Mouse (Mus musculus): ENCODE results near the gene Lamc2.

The Lamc2 gene

DNA sequence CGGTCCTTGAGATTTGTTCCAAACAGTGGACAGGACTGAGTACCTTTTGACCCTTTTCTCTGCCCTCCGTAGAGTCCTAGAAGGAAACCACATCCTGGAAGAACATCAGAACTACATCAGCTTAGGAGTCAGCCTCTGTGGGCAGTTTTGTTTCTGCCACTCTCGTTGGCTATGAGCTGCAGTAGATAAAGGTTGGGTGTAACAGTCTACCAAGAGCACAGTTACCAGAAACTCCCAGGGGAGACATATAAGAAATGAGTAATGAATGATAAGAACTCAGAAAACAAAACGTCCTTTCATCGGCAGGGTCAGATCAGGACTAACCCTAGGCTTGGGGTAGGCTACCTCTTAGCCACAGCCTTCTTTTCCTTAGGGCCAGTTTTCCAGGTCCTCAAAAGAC is 64.9 kb downstream of the Lamc2 start:
- ChIA-PET CTCF (interaction anchor here in 2 of 4 experiments (0.6 to 1.4 kb wide), 4 partner anchors 10 to 265 kb away, joined by 3 to 9 read pairs (median 4); no protein-coding TSS in a partner anchor), POLR2A (interaction anchor here (0.5 to 1.3 kb wide), 9 partner anchors 8 to 294 kb away, joined by 3 to 6 read pairs (median 3); no protein-coding TSS in a partner anchor)

DNA sequence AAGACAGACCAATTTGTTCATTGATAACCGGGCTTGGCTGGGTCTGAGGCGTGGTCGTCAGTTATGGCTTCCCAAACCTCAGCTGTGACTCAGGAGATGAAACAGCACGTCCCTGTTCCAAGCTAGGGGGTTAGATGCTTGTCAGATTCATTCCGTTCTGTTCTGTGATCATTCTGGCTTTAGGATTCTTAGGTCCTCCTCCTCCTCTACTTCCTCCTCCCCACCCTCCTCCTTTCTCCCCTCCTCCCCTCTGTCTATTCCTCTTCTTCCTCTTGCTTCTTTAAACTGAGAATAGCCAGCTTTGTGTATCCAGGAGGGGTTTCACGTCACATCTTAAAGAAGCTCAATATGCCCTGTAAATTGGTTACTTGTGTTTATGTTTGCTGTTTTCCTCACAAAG is 65.7 kb downstream of the Lamc2 start:
- ChIA-PET POLR2A (interaction anchor here (0.6 to 1.3 kb wide), 11 partner anchors 9 to 1068 kb away, joined by 3 to 6 read pairs (median 3); no protein-coding TSS in a partner anchor), CTCF (interaction anchor here in 2 of 4 experiments (0.6 to 1.4 kb wide), 2 partner anchors 19 to 213 kb away, joined by 3 to 5 read pairs; no protein-coding TSS in a partner anchor)

DNA sequence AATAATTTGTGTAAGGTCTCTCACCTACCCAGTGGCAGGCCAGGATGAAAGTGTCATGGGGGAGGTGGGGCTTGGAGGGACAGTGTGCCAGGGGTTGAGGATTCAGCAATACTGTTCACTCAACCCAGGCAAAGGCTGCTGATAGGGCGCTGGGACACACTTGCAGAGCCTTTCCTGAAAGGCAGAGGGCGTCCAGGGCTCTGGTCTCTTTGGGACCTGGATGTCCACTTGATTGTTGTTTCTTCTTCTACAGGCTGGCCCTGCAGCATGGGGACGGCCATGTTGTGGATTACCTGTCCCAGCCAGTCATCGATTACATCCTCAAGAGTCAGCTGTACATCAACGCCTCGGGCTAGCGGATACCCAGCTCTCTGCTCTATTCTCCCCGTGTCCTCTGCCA is 70.9 kb downstream of the Lamc2 start:
- ChIA-PET POLR2A (interaction anchor here in 2 of 4 experiments (0.7 to 1.6 kb wide), 3 partner anchors 8 to 17 kb away, joined by 5 to 12 read pairs (median 7); no protein-coding TSS in a partner anchor), CTCF (interaction anchor here in 1 of 4 experiments (0.5 kb wide), 1 partner anchor 22 kb away, joined by 3 read pairs; no protein-coding TSS in a partner anchor)

DNA sequence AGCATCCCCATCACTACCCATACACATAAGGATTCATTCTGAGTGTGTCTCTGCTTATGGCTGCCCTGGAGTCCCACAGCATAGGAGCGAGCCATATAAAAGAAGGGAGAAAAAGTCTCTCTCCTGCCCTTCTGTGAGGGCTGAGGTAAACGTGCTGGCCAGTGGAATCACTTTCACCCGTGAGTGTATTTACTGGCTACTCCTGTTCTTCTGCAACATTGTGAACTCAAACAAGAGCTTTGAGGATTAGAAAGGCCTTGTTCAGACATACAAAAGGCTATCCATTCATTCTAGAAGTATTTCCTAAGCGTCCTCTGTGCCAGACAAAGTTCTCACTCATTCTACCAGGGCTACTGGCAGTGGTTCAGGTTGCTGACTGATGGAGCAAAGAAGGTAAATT is 74.7 kb downstream of the Lamc2 start:
- ChIA-PET POLR2A (interaction anchor here in 1 of 4 experiments (0.6 to 4.3 kb wide), 3 partner anchors 10 to 221 kb away, joined by 4 to 25 read pairs (median 5); partner anchors contain the start of gene Lamc1), CTCF (no interaction called here)

DNA sequence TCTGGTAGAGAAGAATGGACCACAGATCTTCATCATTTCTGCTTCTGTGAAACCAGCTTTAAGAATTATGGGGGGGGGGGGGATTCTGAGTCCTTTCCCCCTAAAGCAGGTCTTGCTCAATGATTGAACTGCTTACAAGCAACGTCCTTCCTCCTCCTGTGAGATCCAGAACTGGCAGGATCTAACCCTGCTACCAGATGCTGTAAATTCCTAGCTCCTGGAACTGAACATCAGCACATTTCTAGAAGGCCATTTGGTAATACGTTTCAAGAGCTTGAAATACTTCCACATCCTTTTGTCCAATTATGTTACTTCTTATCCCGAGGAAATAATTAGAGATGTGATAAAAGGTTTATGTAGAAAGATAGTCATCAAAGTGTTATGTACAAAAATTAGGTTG is 76.4 kb downstream of the Lamc2 start:
- POLR2A ChIA-PET = interaction anchor here (0.5 to 4.6 kb wide), 47 partner anchors 8 to 1445 kb away, joined by 3 to 49 read pairs (median 4); no protein-coding TSS in a partner anchor
- CTCF ChIA-PET = interaction anchor here (0.6 to 1.9 kb wide), 15 partner anchors 8 to 797 kb away, joined by 3 to 8 read pairs (median 3); no protein-coding TSS in a partner anchor

DNA sequence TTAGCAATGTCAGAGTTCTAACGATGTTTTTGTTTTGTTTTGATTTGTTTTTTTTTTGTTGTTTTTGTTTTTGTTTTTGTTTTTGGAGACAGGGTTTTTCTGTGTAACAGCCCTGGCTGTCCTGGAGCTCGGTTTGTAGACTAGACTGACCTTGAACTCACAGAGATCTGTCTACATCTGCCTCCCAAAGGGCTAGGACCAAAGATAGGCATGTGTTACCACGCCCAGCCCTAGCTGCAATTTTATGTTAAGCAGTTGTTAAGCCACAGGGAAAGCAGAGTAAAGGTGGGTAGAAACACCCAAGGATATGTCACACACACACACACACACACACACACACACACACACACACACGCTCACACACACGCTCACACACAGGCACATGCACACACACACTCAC is 76.9 kb downstream of the Lamc2 start:
- POLR2A ChIA-PET = interaction anchor here (0.5 to 4.6 kb wide), 57 partner anchors 8 to 1444 kb away, joined by 3 to 49 read pairs (median 4); partner anchors contain the start of gene Lamc1 (in 1 of the 4)
- CTCF ChIA-PET = interaction anchor here (0.5 to 1.9 kb wide), 21 partner anchors 8 to 796 kb away, joined by 3 to 11 read pairs (median 3); no protein-coding TSS in a partner anchor

DNA sequence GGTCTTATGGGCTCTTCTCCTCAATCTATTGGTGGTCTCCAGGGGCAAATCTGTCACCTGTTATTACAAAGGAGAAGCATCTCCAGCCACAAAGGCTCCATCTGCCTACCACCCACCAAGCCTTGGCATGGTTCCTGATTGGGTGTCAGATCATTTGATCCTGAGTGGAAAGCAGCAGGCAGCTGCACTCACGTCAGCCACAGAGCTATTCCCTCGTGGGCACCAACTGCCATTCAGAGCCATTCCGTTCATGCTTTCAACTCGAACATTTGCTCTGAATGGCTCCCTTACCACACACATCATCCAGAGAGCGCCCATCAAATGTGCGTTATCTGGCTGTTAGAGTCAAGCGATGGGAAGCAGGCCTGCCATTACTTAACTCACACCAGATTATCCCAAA is 78.4 kb downstream of the Lamc2 start:
- CTCF ChIA-PET = no interaction called here
- POLR2A ChIA-PET = interaction anchor here in 2 of 4 experiments (0.6 to 4.6 kb wide), 4 partner anchors 9 to 132 kb away, joined by 3 to 49 read pairs (median 4); no protein-coding TSS in a partner anchor

DNA sequence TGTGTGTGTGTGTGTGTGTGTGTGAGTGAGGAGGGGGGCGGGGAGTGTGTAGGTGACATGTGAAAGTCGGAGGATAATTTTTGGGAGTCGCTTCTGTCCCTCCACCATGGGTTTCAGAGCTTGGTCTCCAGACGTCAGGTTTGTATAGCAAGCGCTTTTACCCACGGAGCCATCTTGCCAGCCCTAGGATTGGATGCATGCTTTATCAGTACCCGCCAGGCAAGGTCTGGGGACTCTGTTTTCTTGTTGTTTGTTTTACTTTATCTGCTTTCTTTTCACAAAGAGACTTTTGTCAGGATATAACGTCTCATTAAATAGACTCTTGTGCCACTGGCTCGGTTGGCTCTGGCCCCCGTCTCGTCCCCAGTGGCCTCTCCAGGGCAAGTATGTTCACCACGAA is 81.4 kb downstream of the Lamc2 start:
- POLR2A ChIA-PET = interaction anchor here in 3 of 4 experiments (0.5 to 1.8 kb wide), 9 partner anchors 9 to 272 kb away, joined by 3 to 5 read pairs (median 4); no protein-coding TSS in a partner anchor

DNA sequence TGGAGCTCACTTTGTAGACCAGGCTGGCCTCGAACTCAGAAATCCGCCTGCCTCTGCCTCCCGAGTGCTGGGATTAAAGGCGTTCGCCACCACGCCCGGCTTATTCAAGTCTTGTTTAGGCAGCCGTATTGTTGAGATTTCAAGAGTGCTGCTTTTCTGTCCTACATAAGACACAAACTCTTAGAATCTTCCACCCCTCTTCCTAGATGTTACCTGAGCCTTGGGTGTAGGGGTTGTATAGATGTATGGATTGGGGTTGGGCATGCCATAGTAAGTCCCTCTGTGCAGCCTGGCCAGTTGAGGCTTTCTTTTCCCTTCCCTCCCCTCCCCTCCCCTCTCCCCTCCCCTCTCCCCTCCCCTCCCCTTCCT is 83.1 kb downstream of the Lamc2 start:
- ChIA-PET CTCF (no interaction called here), POLR2A (interaction anchor here in 2 of 4 experiments (0.6 to 0.7 kb wide), 3 partner anchors 10 to 270 kb away, joined by 3 to 4 read pairs (median 4); no protein-coding TSS in a partner anchor)

More for the DNA sequence above, 81.4 kb downstream of the Lamc2 start:
- CTCF ChIA-PET = interaction anchor here in 2 of 4 experiments (0.6 to 1.0 kb wide), 5 partner anchors 13 to 584 kb away, joined by 3 to 7 read pairs (median 5); no protein-coding TSS in a partner anchor

DNA sequence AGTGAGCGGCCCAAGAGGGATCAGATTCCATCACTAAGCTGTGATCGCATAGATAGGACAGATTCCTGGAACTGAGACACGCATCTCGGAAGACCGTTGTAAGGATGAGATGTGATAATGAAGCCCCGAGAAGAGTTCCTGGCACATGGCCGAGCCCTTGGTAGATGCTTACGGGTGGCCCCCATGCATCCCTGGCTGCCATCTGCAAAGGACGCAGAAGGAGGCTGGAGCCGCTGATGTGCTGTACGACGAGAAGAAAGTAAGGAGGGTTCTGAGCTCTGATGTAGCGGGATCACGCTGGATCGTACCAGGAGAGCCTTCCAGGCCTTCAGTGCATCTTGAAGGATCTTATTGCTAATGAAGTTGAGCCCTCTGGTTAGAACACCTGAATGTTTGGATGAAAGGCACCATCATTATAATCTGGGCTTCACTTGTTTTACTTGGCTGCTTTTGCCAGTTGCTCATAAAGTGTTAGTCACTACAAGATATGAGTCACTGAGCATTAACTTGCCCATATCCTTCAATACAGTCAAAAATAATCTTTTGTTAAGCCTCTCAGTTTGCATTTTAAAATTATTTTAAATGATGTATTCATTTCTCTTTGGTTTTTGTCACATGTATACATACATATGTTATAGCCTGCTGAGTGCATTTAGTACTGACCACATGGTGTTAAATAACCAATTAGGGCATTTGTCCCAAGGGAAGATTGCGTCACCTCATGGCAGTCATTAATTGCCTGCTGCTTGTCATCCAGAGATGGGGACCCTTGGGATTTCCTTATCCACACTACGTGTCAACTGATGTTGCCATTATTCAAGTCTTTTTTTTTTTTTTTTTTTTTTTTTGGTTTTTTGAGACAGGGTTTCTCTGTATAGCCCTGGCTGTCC is 83.7 kb downstream of the Lamc2 start:
- CTCF ChIA-PET = interaction anchor here in 2 of 4 experiments (1.3 to 1.7 kb wide), 4 partner anchors 8 to 284 kb away, joined by 3 to 7 read pairs (median 4); no protein-coding TSS in a partner anchor
- POLR2A ChIA-PET = interaction anchor here (0.6 to 2.5 kb wide), 10 partner anchors 10 to 312 kb away, joined by 3 to 14 read pairs (median 4); no protein-coding TSS in a partner anchor

DNA sequence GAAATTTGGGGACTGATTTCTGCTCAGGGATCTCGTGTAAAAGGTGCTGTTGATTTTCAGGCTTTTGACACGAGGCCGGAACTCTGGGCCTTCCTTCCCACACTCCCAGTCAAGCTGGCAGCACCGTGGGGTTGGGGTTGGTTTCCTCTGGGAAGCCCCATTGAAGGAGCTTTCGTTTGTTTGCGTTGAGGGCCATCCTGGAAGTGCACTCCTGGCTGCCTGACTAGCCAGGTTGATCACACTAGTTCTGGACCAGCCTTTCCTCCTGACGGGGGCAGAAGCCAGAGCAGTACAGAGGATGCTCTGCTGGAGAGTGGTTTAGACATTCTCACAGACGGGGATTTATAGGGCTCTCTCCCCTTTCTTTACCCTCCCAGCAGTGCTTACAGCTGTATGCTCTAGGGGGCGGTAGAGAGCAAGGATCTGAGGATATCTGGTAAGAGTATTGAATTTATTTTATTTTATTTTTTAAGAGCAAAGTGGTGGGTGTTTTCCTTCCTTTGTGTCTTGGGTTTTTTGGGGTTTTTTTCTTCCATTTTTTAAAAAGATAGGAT is 84.8 kb downstream of the Lamc2 start:
- CTCF ChIA-PET = interaction anchor here (0.5 to 1.7 kb wide), 36 partner anchors 8 to 423 kb away, joined by 3 to 10 read pairs (median 3); partner anchors contain the start of genes Arpc5 (in 1 of the 4), Ncf2 (in 1 of the 4) and Rgl1 (in 1 of the 4)
- POLR2A ChIA-PET = interaction anchor here in 3 of 4 experiments (0.6 to 5.1 kb wide), 28 partner anchors 8 to 351 kb away, joined by 3 to 27 read pairs (median 3); partner anchors contain the start of gene Lamc1 (in 1 of the 3)

DNA sequence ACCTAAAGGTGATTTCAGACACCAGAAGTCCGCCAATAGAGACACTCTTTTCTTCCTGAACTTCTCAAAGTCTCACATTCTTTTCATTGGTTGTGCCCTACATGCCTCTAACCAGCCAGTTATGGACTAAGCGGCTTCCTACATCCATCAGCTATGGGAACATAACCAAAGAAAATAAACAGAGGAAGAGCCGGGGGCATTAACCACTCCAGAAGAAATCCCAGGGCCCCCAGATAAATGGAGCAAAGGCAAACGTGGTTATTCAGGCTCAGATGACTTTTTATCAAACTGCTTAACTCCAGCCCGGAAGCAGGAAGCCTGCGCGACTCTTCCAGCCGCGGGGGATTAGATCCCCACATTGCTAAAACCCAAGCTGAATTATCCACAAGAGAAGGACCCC is 85.3 kb downstream of the Lamc2 start:
- POLR2A ChIA-PET = interaction anchor here in 3 of 4 experiments (0.6 to 5.1 kb wide), 26 partner anchors 8 to 305 kb away, joined by 3 to 27 read pairs (median 3); partner anchors contain the start of gene Lamc1 (in 1 of the 3)
- CTCF ChIA-PET = interaction anchor here (0.5 to 1.7 kb wide), 33 partner anchors 8 to 423 kb away, joined by 3 to 10 read pairs (median 3); partner anchors contain the start of genes Arpc5 (in 1 of the 4), Ncf2 (in 1 of the 4) and Rgl1 (in 1 of the 4)

DNA sequence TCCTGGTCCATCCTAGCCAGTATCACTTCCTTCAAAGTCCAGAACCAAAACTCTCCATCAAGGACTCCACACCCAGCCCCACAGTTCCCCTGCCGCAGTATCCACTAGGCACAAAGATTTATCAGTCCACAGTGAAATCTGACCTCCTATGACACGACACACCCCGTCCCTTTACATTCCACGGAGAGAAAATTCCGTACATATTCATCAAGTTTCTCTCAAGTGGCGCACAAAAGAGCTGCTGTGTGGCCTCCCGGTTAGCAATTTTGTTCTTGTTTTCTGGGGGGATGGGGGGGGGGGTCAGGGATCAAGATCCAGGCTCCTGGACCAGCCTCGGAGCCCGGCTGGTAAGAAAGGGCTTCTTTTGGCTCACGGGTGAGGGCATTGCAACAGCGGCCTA is 87.7 kb downstream of the Lamc2 start:
- ChIA-PET POLR2A (interaction anchor here in 3 of 4 experiments (0.6 to 5.1 kb wide), 16 partner anchors 9 to 368 kb away, joined by 3 to 27 read pairs (median 3); no protein-coding TSS in a partner anchor), CTCF (interaction anchor here in 1 of 4 experiments (0.9 kb wide), 1 partner anchor 320 kb away, joined by 3 read pairs; no protein-coding TSS in a partner anchor)

DNA sequence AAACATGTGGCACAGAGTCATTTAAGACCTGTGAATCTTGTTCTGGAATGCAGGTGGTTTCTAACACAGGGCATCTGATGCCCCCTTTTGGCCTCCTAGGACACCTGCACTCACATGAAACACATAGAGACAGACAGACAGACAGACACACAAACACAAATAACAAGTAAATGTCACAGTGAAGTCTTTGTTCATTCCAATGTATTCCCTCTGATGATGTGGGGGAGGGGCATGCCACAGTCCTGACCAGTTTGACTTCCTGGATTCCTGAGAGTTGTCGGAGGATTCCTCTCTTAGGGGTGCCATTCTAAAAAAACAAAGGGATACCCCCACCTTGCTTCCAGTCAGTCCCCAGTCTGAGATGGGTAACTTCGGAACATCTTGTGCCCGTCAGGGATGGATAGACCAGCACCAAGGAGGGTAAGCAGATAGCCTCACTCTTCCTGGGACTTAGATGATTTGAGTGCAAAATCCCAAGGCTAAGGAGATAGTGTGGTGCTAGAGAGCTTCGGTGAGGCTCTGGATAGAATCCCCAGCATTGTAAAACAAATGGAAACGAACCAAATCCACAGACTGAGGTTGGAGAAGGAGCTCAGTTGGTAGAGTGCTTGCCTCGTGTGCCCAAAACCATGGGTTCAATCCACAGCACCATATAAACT is 89.1 kb downstream of the Lamc2 start:
- CTCF ChIA-PET = interaction anchor here in 2 of 4 experiments (0.6 to 6.8 kb wide), 4 partner anchors 191 to 306 kb away, joined by 3 to 45 read pairs (median 4); no protein-coding TSS in a partner anchor
- POLR2A ChIA-PET = interaction anchor here in 3 of 4 experiments (0.6 to 5.1 kb wide), 17 partner anchors 10 to 389 kb away, joined by 3 to 27 read pairs (median 4); partner anchors contain the start of genes Arpc5 (in 1 of the 3) and Rgl1 (in 1 of the 3)

DNA sequence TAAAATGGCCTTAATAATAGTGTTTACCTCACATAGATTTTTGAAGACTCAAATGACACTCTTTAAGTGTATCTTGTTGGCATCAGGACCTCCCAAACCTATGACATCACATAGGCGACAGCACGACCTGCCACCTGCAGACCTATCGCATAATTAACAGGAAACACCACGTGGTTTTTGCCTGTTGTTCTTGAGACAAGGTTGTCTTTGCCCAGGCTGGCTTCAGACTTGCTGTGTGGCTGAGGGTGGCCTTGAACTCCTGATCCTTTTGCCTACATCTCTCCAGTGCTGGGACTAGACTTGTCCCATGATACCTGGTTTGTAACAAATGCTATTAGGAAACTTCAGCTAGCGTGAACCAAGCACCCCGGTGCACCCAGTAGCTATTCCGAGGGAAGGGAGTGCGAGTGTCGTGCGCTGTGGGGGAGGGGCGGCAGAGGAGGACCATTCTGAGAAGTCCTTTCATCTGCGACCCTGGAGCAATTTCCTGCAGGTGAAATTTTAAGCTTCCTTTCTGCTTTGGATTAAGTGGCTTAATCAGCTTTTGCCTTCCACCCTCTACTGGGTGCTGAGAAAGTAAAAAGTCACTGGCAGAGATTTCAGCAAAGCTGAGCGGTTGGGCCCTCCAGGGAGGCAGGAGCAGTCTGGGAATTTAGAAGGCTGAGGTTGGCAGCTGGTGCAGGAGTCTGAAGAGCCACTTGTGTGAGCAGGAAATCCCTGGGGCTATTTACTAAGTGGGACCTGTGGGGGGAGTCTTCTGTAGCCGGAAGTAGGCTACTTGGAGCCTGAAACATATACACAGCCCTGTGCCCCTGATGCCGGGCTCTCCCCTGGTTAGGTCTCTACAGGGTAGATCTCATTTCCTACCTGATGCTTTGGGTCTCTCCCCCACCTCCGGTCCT is 90.2 kb downstream of the Lamc2 start:
- ChIA-PET POLR2A (interaction anchor here (0.5 to 7.3 kb wide), 52 partner anchors 9 to 984 kb away, joined by 3 to 57 read pairs (median 4); partner anchors contain the start of gene Lamc1 (in 1 of the 4)), CTCF (interaction anchor here in 2 of 4 experiments (0.7 to 6.8 kb wide), 5 partner anchors 30 to 709 kb away, joined by 3 to 45 read pairs (median 3); partner anchors contain the start of gene Tsen15 (in 1 of the 2))

DNA sequence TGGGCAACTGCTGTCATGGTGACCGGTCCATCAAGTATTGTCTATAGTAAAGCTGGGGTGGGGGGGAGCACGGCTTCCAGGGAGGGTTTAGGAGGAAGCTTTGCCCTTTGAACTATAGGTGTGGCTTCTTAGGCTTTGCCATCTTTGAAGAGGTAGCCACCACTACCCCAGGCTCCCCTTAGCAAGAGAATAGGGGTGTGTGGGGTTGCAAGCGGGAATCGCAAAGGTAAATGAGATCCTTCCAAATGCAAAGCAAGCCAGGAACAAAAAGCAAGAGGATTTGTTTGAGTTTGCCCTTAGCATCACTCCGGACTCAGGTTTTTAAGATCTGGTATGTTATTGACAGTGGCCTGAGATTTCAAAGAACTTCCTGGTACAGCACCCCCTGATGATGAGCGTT is 90.9 kb downstream of the Lamc2 start:
- POLR2A ChIA-PET = interaction anchor here (0.8 to 7.3 kb wide), 48 partner anchors 10 to 305 kb away, joined by 3 to 57 read pairs (median 5); partner anchors contain the start of gene Lamc1 (in 1 of the 4)
- CTCF ChIA-PET = interaction anchor here in 2 of 4 experiments (1.0 to 6.8 kb wide), 4 partner anchors 238 to 709 kb away, joined by 3 to 45 read pairs (median 6); partner anchors contain the start of gene Tsen15 (in 1 of the 2)

Measured in embryonic stem cell, embryonic (primary cell).